Mouse (Mus musculus) spleen, adult 18-20 months (tissue): ENCODE measurements around the gene Syt17.
"Not testable (repeated sequence)": the region's sequence is repeated elsewhere in the genome, so short reads cannot be mapped to it uniquely, and the experiment has no call there.

Experiments
- DNase-seq, 2 experiments: peaks; one replicate each; pipeline ENCODE4 v3.0.0; 2022; ENCODE audit warnings: mixed read lengths in 2 of 2

Gene Syt17

DNA sequence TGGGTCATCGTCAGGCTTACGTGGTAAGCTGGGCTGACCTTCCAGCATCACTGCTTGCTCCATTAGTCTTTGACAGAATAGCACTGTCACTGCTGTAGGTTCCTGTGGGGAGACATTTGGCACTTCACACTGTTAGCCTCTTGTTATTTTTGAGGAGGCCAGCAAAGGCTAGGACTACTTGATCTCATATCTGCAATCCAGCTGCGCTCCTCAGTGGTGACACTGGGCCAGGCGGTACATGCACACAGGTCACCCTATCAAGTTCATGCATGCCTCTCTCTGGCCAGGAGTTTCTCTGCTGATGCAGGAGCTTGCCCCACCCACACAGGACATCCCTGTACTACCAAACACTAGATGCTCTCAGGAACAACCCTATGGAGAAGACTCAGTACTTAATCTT lies 71.4 kb downstream of the Syt17 start:
- DNase-seq: no peak

GRCm38 (mm10) chr7:118375341-118375740 lies 72.7 kb downstream of the Syt17 start:
- DNase-seq: no peak

DNA sequence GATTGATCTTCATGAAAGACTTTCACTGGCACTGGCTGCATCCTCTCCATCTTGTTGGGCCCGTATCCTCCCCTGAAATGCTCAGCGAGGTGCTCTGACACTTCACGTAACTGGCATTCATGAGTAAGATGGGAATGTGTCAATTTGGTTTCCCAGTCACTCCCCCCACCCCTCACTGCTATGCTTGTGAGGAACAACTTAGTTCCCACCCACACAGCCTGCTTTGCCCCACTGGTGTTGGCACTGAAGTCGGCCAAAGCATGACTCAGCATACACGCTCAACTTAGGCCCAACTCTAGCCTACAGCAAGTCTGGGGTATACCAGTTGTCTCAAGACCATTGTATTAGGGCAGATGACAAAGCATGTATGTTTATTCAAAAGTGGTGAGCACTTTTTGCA lies 76.7 kb downstream of the Syt17 start:
- DNase-seq: no peak

DNA sequence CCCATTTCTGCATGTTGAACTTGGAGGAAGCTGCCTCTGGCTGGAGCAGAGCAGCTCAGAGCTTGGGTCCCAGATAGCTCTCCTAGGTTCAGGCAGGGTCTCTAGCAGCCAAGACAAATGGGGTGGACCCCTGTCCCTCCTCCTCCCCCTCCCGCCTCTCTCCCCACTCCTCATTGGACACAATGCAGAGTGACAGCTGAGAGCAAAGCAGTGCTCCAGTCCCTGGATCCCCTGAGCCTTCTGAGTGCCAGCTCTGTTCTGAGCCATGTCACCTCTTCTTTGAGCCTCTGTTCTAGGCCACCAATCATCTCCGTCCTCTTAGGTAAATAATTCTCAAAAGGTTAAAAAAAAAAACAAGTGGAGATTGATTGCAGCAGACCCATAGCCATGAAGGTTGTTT lies 78.3 kb downstream of the Syt17 start:
- DNase-seq: no peak

- DNase-seq: no peak
Observed at GRCm38 (mm10) chr7:118365902-118366301, 82.1 kb downstream of the Syt17 start.

DNA sequence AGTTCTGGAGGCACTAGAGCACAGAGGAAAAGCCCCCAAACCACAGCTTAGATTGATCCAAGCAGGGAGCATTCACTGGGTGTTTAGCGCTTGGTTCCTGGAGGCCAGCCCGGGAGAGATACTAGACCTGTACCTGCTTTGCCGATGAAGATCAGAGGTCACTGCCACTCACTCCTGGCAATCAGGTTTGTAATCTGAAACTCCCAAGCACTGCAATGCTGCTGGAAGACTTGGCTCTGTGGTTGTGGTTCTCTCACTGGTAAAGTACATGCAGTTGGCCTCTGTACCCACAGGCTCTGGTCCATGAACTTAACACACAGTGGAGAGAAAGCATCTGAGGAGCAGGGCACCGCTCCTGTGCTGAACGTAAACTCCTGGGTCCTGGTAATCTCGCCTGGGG lies 82.8 kb downstream of the Syt17 start:
- DNase-seq: no peak

DNA sequence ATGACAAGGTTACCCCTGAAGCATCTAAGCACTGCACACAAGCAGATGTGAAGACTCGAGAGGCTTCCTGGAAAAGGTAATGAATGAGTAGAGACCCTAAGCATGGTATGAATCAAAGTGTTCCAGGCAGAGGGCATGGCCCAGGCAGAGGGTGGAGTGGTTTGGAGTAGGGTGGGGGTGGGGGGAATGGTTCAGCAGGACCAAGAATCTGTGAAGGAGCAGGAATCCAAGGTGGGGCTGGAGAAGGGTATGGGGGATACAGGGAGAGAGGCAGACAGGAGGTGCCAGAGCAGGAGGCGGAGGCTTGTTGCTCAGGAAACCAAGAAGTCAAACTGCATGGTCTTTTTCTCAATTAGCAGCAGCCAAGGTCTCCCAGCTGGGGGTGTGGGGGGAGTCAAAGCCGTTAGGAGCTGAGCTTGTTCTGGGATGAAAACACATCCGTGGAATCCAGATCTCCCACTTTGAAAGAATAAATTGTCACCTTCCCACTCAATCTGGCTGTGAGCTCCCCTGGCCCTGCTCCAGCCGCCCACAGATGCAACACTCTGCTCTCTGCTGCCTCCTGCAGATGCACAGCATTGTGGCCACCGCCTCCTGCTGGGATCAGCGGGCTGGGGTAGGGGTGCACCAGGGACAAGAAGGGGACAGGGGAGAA lies 83.5 kb downstream of the Syt17 start:
- DNase-seq: no peak

DNA sequence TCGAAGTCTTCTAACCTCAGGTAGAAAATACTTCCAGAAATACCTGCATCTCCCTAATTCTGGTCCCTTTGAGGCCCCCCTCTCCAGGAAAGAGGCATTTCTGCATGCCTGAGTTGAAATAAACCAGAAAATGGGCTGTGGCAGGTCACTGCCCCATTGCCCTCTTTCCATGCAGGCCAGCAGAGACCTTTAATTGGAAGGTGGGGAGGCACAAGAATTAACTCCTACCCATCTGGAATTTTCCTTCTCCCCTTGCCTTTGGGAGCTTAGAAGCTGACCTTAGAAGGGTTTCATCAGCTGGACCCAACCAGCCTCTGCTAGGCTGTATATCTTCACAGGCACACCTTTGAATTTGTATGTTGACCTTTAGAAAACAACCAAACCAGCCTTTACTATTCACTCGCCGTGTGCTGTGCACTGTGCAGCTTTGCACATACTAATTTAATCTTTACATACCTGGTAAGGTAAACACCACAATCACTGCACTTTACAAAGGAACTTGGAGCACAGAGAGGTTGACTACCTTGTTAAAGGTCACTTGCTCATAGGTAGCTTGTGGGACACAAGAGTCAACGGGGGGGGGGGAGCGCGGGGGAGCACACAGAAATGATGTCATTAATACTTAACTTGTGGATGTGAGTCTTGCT lies 84.3 kb downstream of the Syt17 start:
- no peak for DNase-seq

DNA sequence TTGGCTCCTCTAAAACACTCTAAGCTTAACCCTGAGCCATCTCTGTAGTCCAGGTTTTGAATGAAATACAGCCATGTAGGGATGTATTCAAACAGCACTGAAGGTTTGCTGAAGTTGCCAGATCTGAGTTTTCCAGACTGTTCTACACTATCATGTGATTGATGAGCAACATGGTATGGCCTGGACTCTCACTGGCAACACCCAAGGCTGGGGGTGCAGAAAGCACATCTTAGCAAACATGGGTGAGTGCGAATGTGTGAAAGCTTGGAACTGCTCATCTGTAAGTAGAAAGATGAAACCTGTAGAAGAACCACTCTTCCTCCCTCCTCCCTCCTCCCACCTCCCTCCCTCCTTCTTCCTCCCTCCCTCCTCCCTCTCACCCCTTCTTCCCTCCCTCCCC lies 85.1 kb downstream of the Syt17 start:
- no peak for DNase-seq

DNA sequence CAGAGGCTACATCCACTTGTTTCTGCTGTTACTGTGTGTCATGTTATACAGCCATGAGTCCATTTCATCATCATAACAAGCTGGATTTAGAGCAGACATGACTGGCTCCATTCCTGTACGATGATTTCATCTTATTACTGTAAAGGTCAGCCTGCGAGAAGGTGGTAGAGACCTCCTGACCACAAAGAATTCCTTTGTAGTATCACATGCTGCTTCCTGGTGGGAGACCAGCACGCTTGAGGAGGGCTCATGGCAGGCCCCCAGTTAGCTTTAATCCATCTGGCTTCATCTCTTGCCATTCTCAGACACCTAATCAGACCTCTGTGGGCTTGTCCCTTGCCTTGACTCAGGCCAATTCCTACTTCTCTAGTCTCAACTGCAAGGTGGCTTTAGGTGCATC lies 85.8 kb downstream of the Syt17 start:
- DNase-seq: no peak

GRCm38 (mm10) chr7:118358977-118359376 lies 89.0 kb downstream of the Syt17 start:
- no peak for DNase-seq

- DNase-seq: not testable (repeated sequence)
Observed at GRCm38 (mm10) chr7:118356410-118357005, 91.5 kb downstream of the Syt17 start.

DNA sequence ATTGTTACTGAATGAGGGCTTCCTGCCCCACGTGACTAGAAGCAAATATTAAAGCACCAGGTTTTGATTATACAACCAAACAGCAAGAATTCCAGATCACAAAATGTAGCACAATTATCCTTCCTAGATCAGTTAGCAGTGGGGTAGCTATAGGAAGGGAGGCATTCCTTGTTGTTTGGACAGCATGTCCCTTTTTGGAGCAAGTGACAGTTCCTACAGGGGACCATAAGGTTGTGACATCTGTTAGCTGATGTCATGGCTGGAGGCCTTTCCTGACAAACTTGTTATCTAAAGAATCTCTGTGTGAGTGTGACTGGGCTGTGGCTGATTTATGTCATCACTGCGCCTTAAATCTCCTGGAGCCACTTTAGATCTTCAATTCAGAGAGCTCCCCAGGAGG lies 97.2 kb downstream of the Syt17 start:
- DNase-seq: no peak

DNA sequence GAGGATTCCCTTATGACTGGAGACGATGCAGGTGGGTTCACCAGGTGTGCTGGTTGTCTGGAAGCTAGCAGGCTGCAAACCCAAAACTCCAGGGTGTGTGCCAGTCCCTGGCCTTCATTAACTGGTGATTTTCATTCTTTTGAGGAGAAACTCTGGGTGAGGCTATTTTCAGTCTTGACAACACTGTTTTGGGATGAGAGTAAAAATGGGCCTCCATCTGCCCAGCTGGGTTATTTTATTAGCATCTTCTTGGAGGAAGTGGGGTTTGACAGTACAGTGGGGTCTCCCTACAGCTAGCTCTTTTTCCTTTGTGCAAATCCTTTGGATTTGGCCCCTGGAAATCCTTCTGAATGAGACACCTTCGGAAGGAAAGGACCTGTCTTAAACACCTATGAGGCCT lies 101.1 kb downstream of the Syt17 start:
- DNase-seq: no peak

DNA sequence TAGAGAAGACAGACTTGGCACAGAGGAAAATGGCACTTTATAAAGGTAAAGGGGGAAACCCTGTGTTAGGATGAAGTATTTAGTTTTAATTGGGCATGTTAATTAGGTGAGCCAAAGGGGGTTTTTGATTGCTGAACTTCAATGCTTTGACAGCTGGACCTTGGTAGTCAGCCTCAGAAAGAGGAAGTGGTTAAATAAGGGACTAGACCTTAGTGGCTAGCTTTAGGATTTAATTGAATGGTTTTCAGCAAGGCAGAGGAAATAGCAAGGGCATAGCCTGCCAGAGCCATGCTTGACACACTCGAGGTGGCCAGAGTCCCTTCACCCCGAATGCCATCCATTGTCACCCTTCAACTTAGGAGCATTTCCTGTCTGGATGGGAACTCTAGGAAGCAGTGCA lies 101.6 kb downstream of the Syt17 start:
- DNase-seq: peak in 1 of 2 experiments; percentile 9

GRCm38 (mm10) chr7:118345396-118345795 lies 102.6 kb downstream of the Syt17 start:
- no peak for DNase-seq

DNA sequence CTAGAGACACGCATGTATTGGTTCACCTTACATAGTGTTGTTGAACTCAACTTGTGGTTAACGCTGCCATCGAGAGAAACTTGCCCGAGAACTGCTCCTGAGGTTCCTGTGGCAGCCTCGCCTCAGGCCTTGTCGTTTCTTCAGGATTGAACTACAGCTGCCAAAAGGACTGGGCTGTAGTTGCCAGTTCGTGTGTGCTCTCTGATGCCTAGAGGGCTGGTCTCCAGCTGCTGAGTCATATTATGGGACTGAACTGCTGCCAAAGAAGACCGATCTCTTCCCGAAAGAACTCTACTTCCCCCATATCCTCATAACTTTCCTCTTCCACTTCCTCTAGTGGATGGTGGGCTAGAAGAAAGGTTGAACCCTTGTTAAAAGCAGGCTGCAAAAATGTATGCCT lies 103.3 kb downstream of the Syt17 start:
- DNase-seq: no peak
